Mouse (Mus musculus) thymus, postnatal 0 days (tissue): ENCODE data around the gene Stpg4. TPM values are rescaled to one million over a fixed set of nuclear protein-coding genes. Genes with fewer than 3 reads are reported as not detected.

Experiments used
- DNase-seq: peaks from one replicate; pipeline ENCODE4 v3.0.0-alpha.2; 2015; ENCODE audit warnings: low spot score
- polyA plus RNA-seq: library from polyadenylated mRNA; unstranded; fragments of >200 nt; fragmentation: Nextera tagmentation; extraction: Ambion mirVana; gene quantifications from 2 replicates; pipeline ENCODE4 v1.2.1, GENCODE M21; 2015

Gene Stpg4
- polyA plus RNA-seq, 1 experiment from 2014 or later: 0.23 TPM

DNA sequence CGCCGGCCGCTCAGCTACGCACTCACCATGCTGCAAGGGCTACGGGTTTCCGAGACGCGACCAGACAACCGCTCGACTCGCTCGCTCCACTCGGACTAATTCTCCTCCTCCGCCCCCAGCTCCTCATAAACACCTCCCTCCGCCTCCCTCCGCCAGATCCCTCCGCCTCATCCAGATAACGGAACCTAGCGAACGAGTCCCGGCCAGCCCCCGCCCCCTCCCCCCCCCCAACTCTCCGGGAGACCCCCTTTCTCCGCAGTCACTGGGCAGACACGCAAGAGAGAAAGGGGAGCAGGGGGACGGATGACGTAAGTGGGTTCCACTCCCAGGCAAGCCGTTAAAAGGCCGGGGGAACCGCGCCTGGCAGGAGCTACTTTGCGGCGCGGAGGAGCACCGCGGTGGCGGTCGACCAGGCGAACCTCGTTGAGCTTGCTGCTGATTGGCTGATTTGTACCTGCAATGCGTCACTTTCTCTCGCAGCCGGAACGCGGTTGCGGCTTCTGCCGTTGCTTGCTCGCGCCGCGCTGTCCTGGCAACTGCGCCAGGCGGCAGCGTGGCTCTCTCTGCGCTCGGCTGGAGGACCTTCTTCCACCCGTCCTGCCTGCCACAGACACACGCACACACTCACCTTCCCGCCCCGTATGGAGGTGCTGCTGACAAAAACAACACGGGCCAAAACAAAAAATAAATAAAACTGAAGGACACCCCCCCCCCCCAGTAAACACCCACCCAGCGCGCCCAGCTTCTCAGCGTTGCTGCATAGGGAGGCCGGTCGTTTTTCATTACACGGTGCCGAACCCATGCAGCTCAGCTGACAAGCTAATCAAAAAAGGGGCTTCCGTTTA, 19.4 kb upstream of the Stpg4 start, which contains the start of gene Calm2:
Gene Calm2 (minus strand): TSS at position 169 of the 845 bp plus-strand sequence.
- DNase-seq: peak; percentile 97

DNA sequence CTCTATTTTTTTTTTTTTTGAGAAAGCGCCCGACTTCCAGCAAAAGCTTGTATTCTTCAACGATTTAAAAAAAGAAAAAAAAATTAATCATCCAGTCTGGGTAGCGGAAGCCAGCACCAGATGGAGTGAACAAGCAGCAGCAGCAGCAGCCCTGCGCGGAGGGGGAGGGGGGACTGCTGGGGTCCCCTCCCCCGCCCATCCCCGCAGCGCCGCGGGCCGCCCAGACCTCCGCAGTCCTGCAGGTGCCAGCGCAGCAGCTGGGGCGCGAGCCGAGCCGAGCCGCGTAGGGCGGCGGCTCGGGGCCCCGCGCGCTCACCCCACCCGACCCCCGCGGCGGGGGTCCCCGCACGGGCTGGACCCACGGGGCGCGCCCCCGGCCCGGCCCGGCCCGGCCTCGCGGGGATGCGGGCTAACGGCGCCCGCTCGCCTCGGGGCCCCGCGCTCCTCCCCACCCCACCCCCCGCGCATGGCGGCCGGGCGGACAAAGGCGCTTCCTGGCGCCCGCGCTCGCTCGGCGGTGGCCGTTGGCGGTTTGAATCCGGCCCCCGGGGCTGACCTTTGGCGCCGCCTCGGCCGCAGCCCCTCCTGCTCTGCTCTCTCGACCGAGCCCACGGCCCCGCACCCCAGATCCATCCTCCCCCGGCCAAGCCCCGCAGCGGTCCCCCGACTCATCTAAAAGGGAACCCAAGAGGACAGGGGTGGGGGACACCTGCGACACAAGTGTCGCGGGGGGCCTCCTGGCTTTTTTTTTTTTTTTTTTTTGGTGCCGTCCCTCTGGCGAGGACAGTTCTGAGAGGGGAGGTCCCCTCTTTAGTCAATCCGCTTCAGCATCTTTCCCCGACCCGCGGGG, 18.6 kb upstream of the Stpg4 start:
- DNase-seq: peak; percentile 85

DNA sequence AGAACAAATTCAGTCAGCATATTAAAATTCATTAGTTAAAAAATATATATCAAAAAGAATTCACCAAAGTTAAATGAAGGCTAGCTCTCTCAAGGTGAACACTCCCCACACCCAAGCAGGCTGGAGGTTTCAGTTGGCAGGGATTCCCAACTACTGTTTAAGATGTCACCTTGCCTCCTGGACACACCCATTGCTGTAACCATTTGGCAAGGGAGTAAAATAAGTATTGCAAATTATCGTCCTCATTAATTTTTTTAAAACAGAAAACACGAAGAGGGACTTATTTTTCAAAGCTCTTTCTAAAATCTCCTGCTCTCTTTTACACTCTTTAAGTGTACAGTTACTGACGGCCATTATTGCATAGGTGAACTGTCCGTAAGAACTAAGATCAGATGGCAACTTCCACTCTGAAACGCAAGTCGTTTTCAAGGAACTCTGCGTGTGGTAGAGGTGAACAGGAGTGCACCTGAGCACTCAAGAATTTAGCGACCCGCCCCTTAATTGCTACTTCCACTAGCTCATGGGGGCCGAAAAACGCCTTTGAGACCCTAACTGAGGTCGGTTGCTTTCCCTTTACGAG, 17.9 kb upstream of the Stpg4 start:
- no peak for DNase-seq

DNA sequence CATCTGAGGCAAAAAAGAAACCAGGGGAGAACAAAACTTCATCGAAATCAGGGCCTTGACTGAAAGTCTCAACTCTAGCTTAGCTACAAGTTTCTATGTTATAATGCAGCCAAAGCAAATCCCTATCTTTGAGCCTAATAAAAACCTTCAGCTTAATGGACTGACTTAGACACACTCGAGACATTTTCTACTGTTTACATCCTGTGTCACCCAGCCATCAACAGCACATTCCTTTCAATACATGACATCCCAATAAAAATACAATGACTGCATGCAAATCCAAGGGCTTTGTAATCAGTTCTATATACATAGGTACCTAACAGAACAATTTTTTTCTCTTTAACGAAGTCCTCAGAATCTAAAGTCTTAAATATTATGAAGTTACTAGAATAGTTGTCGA, 17.2 kb upstream of the Stpg4 start:
- DNase-seq: no peak

DNA sequence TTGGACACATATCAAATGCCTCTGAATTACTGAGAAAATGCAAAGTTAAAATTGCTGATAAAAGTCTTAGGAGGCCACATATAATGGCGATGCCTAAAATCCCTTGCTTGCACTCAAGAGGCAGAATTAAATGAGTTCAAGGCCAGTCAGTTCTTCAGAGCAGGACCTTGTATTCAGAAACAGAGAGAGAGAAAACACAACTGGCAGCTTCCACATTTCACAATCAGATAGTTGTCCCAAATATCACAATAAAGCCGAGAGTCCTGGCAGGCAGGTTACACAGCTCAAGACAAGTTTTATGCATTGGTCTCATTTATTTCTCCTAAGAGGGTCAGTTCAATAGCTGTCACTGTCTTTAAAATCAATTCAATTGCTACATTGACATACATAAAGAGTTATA, 14.0 kb upstream of the Stpg4 start:
- no peak for DNase-seq

DNA sequence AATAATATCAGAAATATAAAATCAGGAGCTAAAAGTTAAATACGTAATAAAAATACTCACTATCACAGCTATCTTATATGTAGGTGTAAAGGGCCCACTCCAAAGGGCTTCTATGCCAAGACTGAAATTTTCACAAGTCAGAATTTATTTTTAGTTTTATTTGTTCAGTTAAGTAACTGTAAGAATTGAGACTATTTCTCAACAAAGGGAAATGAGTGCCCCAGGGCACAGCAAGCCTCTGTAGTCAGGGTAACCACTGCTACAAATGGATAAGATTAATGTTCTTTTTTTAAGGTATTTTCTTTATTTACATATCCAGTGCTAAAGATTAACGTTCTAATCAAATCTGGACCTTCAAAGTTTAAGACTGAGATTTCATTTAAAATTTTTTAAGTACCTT, 11.9 kb upstream of the Stpg4 start:
- DNase-seq: no peak

DNA sequence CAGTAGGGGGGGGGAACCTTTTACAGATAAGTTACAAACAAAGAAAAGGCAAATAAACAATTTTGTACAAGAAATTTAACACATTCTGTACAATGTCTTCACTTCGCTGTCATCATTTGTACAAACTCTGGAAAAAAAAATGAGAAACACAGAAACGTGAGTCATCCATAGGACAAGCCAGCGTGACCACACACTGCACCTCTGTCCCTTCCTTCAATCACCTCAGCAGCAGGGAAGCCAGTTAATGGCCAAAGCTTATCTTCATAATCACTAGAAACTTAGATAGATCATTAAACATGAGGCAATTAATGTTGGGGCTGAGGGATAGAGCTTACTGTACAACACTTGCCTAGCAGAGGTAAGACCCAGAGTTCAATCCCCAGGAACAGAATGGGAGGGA, 6.4 kb upstream of the Stpg4 start:
- DNase-seq: no peak

DNA sequence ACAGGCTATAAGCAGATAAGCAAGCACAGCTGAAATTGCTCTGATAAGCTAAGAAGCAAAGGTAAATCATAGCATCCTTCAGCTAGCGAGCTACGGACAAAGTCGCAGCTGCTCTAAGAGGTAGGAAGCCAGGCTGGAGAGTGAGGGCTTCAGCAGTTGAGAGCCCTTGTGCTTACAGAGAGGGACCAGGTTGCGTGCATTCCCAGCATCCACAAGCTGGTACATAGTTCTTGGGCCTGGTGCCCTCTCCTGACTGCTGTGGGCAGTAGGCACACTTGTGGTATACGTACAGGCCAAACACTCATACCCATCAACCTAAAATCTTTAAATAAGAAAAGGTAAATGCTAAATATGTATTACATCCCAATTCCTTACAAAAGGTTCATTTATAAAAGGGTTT, 5.2 kb upstream of the Stpg4 start:
- DNase-seq: no peak

DNA sequence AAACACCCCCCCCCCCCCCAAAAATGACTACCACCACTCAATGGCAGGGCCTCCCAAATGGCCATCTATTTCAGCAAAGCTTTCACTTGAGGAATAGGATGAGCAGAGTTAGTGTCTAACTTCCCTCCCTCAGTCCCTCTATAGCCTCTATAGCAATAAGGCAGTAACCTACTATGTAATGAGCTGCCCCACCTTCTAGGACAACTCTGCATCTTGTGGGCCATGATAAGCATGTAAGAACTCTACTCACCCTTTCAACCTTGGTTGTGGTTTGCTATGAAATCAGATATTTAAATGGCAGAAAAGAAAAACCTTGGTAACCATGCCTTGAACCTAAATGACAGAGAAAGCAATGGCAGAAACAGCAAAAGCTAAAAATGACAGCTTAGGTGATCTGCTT, 4.8 kb upstream of the Stpg4 start:
- DNase-seq: no peak

DNA sequence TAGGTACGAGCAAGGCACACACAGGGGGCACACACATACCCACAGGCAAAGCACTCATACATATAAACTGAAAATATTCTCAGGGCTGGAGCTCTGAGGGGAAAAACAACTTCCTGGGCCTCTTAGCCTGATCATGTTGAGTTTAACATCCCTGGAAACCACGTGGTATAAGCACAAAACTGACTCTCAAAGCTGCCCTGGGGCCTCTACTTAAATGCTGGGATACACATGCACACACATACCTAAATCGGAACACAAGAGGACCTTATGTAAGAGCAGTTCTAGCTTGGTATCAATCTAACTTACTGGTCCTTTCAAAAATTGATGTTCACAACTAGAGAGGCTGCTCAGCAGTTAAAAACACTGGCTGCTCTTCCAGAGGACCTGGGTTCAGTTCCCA, 1.9 kb upstream of the Stpg4 start:
- DNase-seq: no peak

DNA sequence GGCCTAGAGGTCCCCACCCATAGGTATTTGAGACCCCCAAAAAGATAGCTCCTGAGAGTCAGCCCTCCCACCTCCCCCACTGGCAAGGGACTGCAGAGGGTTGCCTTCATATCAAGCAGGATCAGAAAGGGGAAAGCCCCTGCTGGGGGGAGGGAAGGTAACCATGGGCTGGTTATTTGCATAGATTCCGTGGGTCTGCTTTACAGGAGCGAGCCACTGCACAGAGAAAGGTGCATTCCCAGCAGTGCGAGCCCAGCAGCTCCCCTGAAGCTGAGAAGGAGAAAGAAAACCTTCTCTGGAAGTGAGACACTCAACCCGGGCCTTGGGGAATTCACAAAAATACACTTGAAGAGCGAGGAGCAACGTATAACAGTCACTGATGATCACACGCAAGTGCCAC, 9.5 kb downstream of the Stpg4 start:
- DNase-seq: no peak

DNA sequence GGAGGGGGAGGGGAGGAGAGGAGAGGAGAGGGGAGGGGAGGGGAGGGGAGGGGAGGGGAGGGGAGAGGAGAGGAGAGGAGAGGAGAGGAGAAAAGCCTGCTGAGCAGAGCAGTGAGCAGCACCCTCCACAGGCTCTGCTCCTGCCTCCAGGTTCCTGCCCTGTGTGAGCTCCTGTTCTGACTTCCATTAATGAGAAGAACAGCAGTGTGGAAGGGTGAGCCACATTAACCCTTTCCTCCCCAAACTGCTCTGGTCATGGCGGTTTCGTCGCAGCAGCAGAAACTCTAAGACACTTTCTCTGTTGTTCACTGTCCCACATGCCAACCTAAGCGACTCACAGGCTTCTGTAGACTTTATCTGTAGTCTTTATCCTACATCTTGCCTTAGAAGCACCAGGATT, 20.9 kb downstream of the Stpg4 start:
- DNase-seq: no peak

DNA sequence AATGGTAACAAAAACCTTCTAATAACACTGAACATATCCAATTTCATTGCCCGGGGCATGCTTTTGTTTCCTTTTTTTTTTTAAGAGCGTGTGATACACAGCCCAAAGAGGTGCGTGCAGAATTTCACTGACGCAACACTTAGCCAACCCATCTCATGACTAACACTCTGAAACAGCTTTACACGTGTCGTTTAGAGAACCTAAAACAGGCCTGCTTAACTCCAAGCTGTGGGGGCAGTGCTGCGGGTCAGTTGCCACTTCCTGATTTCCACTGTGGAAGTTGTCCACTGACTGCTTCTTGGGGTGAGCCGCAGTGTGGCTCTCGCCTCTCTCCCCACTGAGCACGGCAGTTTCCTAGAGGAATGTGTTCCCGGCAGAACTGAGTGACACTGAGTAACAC, 22.0 kb downstream of the Stpg4 start:
- DNase-seq: no peak

DNA sequence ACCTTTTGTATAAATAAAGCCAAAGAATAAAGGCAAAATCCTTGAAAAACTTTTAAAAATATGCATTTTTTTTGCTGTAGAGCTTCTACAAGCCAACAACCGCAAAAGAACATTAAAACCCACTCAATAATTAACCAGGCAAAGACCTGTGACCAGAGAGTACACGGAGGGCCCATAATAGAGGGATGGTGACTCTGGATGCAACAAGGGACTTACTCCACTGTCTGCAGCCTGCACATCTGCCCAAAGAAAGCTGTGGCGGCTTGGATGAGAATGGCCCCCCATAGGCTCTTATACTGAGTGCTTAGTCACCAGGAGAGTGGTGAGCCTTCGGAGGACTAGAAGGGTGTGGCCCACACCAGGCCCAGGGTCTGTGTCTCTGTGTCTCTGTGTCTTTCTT, 24.1 kb downstream of the Stpg4 start:
- DNase-seq: no peak

DNA sequence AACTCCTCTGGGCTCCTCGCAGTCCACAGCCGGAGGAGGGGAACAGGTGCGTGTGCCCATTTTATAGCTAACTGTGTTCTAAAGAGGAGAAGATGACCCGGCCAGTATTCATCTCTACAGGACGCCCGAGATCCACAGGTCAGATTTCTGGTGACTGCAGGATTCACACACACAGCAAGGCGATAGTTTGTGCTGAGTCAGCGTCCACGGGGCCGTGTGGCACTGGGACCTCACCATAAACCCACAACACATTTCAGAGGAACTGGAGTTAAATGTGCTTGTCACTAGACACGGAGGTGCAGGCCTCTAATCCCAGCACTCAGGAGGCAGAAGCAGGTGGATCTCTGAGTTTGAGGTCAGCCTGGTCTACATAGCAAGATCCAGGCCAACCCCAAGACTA, 25.1 kb downstream of the Stpg4 start:
- no peak for DNase-seq

DNA sequence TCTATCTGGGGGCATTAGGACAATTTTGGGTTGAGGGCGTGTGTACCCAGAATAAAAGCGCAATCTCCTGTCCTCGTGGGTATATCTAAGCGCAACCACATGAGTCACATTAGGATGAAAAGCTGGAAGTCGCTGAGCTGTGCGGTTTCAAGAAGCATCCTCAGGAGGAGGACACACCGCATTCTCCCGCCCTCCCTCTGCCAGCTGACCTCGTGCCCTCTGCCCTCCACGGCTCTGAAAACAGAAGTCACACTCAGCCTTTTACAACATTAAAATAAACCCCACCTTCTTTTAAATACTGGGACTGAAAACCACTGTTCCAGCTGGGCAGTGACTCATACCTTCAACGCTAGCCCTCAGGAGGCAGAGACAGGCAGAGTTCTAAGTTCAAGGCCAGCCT, 30.5 kb downstream of the Stpg4 start:
- no peak for DNase-seq

DNA sequence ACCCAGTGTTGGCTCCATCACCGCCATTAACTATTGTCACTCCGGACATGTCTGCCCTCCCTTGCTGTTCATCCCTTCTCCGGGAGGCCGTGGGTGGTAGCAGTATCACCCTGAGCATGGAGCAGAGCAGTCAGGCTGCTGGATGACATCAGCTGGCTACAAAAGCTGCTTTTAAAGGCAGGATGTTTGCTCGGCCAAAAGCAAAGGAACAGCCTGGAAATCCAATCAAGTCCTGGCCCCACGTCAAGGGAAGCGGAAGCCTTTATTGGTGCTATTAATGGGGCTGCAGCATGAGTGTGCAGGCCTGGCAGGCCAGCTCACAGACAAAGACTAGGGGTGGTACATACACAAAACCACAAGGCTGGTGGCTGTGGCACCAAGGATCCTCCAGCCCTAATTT, 36.3 kb downstream of the Stpg4 start:
- no peak for DNase-seq

DNA sequence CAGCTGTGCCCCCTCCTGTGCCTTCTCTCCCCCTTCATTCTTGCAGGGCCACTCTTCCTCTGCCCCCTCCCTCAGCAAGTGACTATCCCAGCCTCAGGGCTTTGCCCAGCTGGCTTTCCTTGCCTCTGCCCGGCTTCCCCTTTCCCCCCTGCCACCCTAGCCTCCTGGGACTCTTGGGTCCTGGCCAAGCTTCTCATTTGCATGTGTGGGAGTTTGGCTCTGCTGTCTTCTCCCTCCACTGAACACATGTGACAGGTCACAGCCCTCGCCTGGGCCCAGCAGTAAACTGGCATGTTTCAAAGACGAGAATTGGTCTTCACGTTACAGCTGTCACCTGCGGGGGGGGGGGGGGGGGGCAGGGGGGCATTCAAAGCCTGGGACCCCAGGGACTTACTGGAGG, 40.5 kb downstream of the Stpg4 start:
- DNase-seq: no peak

DNA sequence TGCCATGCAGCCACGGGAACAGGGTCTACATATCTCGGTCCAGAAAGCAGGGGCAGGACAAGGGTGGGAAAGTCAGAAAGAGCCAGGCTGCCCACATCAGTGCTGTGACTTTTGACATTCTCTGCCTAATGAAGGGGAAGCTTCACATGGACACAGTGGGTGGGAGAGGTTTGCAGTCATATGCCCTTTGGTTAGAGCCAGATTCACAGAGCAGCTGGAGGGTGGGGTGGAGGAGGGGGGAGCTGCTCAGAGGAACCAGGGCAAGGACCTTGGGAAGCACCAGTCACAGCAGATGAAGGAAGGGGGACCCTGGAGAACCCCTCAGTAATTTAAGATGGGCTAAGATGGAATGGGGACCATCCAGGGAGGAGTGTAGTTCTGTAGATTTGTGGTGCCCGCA, 41.7 kb downstream of the Stpg4 start:
- no peak for DNase-seq

DNA sequence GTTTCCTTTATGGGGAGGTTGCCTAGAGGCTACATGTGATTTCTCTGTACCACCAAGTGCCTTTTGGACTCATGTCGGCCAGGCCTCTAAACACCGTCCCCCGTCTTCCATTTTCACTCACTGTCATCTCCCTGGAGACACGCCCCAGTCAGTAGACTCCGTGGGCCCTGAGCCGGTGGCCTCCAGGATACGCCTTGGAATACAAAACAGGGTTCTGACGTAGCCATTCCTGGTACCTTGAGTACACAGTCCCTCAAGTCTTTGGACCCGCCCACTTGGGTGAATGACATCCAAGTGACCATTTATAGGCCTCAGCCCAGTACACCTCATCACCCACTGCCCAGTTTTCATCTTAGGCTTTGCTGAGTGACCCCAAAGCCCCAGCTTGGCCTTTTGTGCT, 46.9 kb downstream of the Stpg4 start:
- DNase-seq: no peak

DNA sequence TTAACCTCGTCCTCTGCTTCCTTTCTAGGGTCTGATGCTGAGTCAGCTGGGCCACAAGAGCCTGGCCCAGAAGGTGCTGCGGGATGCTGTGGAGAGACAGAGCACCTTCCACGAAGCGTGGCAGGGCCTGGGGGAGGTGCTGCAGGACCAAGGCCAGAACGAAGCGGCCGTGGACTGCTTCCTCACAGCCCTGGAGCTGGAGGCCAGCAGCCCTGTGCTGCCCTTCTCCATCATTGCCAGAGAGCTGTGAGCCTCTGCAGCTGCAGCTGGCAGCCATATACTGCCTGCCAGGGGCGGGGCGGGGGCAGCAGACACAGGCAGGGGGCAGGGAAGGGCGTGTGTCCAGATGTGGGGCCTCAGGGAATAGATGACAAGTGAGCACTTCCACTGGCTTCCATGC, 47.7 kb downstream of the Stpg4 start:
- no peak for DNase-seq

DNA sequence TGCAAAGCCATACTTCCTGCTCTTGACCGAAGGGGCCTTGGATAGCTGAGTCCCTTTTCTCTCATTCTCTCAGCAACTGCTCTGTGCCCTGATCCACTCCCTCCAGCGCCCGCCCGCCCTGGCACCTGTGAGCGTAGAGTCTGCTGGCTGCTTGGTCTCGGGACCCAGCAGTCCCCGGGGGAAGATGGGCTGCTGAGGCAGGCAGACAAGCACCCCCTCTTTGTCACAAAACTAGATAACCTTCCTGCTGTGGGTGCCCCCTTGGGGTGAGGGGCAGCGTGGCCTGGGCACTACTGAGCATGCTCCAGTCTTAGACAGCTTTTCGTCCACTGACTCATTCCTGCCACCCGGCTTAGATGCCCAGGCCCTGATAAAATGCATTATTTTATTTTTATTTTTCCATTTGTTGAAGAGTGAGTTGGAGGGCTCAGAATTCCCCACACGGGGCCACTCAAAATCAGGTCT, 48.3 kb downstream of the Stpg4 start:
- DNase-seq: no peak
